Mouse (Mus musculus) lung, embryonic 14.5 days (tissue): ENCODE data around the gene Ibsp. TPM values are rescaled to one million over a fixed set of nuclear protein-coding genes. Genes with fewer than 3 reads are reported as not detected.

ENCODE experiments used
- ATAC-seq: fragments of 200-750 bp; cut with Nextera tagmentation; 2 replicates; pipeline ENCODE4 v1.8.0; 2017; ENCODE audit warnings: mild to moderate bottlenecking, moderate TSS enrichment, moderate library complexity; ENCODE audit not compliant: insufficient read depth
- DNase-seq: peaks from one replicate; pipeline ENCODE4 v3.0.0-alpha.2; 2015
- H3K27ac ChIP-seq: fragments of 300-500 bp; sonication (generic); 2 replicates; pipeline ENCODE4 v1.5.1; 2014; ENCODE audit warnings: low read depth, mild to moderate bottlenecking, moderate library complexity
- H3K27me3 ChIP-seq: fragments of 300-500 bp; sonication (generic); 2 replicates; pipeline ENCODE4 v1.6.1; 2014; ENCODE audit warnings: low read length, control low read depth; ENCODE audit not compliant: insufficient read depth
- H3K36me3 ChIP-seq: fragments of 300-500 bp; sonication (generic); 2 replicates; pipeline ENCODE4 v1.6.1; 2014; ENCODE audit warnings: control low read depth; ENCODE audit not compliant: insufficient read depth
- H3K4me1 ChIP-seq: fragments of 300-500 bp; sonication (generic); 2 replicates; pipeline ENCODE4 v1.6.1; 2014; ENCODE audit warnings: antibody characterized with exemption, control low read depth; ENCODE audit not compliant: insufficient read depth
- H3K4me2 ChIP-seq: fragments of 300-500 bp; sonication (generic); 2 replicates; pipeline ENCODE4 v1.6.1; 2014; ENCODE audit warnings: mild to moderate bottlenecking
- H3K4me3 ChIP-seq: fragments of 300-500 bp; sonication (generic); 2 replicates; pipeline ENCODE4 v1.5.1; 2014; ENCODE audit warnings: low read depth, low read length
- H3K9ac ChIP-seq: fragments of 300-500 bp; sonication (generic); 2 replicates; pipeline ENCODE4 v1.6.1; 2014
- H3K9me3 ChIP-seq: fragments of 300-500 bp; sonication (generic); 2 replicates; pipeline ENCODE4 v1.6.1; 2016; ENCODE audit warnings: low read depth, low read length, control low read depth
- CTCF ChIP-seq: IDR thresholded peaks from 2 replicates; pipeline ENCODE4 v1.5.1; 2016; ENCODE audit warnings: antibody characterized with exemption, low read depth
- WGBS: fragments of 180-500 bp; shearing (Covaris S2); extraction: QIAGEN DNeasy Blood & Tissue Kit; methylation state at CpG from one replicate; pipeline ENCODE4 v1.1.7; 2014; 5-methylcytosine and 5-hydroxymethylcytosine counted together
- polyA plus RNA-seq: library from polyadenylated mRNA; unstranded; fragments of >200 nt; fragmentation: Nextera tagmentation; extraction: Ambion mirVana; gene quantifications from 2 replicates; pipeline ENCODE4 v1.2.1, GENCODE M21; 2014

The Ibsp gene
- polyA plus RNA-seq, 1 experiment from 2014 or later, result 3.0 TPM

DNA sequence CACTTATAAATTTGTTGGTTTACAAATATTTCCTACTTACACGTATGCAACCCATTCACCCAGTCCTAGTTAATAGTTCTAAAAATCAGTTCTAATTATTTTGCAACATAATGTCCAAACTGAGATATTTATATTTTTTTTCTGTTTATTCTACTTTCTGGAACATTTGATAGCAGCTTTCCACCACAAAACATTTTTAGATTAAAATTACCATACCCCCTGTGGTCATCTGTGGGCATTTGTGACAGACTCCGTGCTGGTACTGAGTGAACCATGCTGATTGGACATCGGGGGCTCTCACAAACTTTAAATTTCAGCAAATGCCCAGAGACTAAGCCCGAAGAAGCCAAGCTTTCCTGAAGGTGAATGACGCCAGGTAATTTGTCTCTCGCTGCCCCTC, 26.1 kb downstream of the Ibsp start, which contains the start of gene Mepe:
Gene Mepe (plus strand): TSS at position 301 of the 400 bp plus-strand sequence.
- Histone ChIP-seq H3K27ac (no peak within 1 kb of the TSS), H3K4me3 (no peak within 1 kb of the TSS), H3K36me3 (no peaks in the 10 kb centered on the region), H3K9me3 (no peaks in the 10 kb centered on the region), H3K4me1 (no peaks in the 10 kb centered on the region), H3K9ac (no peak within 1 kb of the TSS), H3K27me3 (no peaks in the 10 kb centered on the region), H3K4me2 (no peak within 1 kb of the TSS)
- DNase-seq (no peak), ATAC-seq (no peak)
- WGBS, result 85% methylated on average over 6 of the region's 6 CpGs
- no peak for TF ChIP-seq CTCF

DNA sequence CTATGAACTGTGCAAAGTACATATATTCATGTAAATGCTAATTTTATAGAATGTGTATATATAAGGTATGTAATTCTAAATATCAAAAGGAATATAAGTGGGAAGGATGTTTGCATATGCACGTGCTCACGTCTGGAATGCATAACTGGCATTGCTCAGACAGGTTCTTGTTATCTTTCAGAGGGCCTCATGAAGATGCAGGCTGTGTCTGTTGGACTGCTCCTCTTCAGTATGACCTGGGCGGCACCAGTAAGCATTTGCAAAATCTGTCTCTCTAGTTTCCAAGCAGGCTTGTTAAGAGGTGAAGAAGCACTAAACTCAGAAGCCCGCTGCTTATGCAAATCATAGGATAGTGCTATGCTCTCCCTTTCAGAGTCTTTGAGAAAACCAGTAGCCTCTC, 27.9 kb downstream of the Ibsp start:
- H3K36me3 ChIP-seq, result no peaks in the 10 kb centered on the region
- 50% methylated on average over 4 of the region's 4 CpGs for WGBS
- ATAC-seq (no peak), DNase-seq (no peak)
- no peaks in the 10 kb centered on the region for H3K4me1 ChIP-seq
- no peak for TF ChIP-seq CTCF
- no peak overlapping the region for H3K9ac ChIP-seq
- no peak overlapping the region for H3K4me2 ChIP-seq
- H3K27ac ChIP-seq, result no peak overlapping the region
- H3K9me3 ChIP-seq, result no peaks in the 10 kb centered on the region
- H3K4me3 ChIP-seq, result no peak overlapping the region
- H3K27me3 ChIP-seq, result no peaks in the 10 kb centered on the region

DNA sequence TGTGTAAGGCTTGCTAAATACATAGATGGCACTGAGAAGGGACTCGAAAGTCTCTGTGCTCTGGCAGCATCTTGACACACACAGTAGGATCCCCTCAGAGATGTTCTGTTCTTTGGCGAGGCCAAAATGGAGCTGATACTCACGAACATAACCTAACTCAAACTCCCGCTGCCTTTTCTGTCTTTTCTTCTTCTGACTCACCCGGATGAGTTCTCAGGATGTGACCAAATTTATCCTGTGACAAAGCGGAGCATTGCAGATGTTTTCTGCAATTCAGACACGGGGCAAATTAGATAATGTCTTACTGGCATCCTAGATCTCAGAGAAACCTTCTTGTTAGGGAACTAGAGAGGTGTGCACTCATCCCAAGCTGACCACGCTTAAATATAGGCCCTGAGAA, 28.4 kb downstream of the Ibsp start:
- no peaks in the 10 kb centered on the region for H3K4me1 ChIP-seq
- no peaks in the 10 kb centered on the region for H3K9me3 ChIP-seq
- no peak overlapping the region for H3K4me2 ChIP-seq
- no peak overlapping the region for H3K27ac ChIP-seq
- H3K4me3 ChIP-seq, result no peak overlapping the region
- H3K27me3 ChIP-seq, result no peaks in the 10 kb centered on the region
- ATAC-seq (no peak), DNase-seq (no peak)
- no peak overlapping the region for H3K9ac ChIP-seq
- WGBS, result 74% methylated on average over 8 of the region's 8 CpGs
- no peak for TF ChIP-seq CTCF
- H3K36me3 ChIP-seq, result no peaks in the 10 kb centered on the region

DNA sequence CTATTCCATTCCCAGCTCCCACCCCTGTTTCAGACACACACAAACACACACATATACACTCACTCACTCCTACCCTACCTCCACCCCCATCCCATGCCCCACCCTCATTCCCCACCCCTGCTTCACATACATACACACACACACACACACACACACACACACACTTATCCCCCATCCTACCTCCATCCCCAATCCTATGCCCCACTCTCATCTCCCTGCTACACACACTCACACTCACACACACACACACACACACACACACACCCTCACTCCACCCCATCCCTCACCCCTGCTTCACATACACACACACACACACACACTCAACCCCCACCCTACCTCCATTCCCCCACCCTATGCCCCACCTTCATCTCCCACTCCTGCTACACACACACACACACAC, 28.9 kb downstream of the Ibsp start:
- Histone ChIP-seq H3K27me3 (no peaks in the 10 kb centered on the region), H3K4me2 (no peak overlapping the region), H3K4me1 (no peaks in the 10 kb centered on the region), H3K9me3 (no peaks in the 10 kb centered on the region), H3K4me3 (no peak overlapping the region), H3K36me3 (no peaks in the 10 kb centered on the region), H3K27ac (no peak overlapping the region), H3K9ac (no peak overlapping the region)
- DNase-seq, result no peak
- ATAC-seq, result 0 out of 2 replicates have a peak, but pooled peaks have one; percentile 35
- no peak for TF ChIP-seq CTCF

DNA sequence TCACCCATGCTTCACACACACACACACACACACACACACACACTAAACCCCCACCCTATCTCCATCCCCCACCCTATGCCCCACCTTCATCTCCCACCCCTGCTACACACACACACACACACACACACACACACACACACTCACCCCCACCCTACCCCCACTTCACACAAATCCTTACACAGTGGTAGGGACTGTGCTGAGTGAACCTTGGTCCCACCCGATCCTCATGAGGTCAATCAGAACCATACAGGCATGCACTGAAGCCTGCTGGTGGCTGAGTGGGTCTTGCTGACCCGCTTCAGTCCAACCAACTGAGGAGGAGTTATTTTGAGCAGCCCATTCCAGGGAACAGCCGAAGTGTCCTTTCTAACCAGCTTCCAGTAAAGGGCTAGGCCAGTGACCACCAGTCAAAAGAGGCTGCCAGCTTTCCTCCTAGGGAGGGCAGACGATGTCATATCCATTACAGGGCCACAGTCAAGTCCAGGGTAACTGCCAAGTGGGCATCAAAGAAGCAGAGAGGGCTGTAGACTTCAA, 29.4 kb downstream of the Ibsp start:
- peak; percentile 38; the same call in 1 of the 2 replicates for ATAC-seq
- DNase-seq, result no peak
- no peaks in the 10 kb centered on the region for H3K27me3 ChIP-seq
- no peak for TF ChIP-seq CTCF
- no peaks in the 10 kb centered on the region for H3K4me1 ChIP-seq
- H3K9me3 ChIP-seq, result no peaks in the 10 kb centered on the region
- no peak overlapping the region for H3K27ac ChIP-seq
- 78% methylated on average over 4 of the region's 4 CpGs for whole genome bisulfite sequencing
- no peak overlapping the region for H3K9ac ChIP-seq
- no peaks in the 10 kb centered on the region for H3K36me3 ChIP-seq
- no peak overlapping the region for H3K4me2 ChIP-seq
- no peak overlapping the region for H3K4me3 ChIP-seq

DNA sequence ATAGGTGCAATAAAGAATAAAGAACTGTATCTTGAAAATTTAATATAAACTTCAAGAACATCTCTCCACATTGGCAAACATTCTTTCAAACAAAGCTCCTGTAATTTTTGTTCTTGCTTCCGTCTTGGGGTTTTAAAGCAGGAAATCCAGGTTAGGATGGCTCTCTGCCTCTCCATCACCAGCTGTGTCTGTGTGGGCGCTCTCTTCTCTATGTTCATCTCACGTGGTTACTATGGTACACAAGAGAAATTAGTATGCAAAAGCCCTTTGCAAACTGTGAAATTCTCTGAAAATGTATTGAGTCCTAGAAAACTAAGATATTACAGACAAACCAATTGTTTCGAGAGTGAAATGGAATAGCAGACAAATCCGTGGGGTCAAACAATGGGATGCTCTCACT, 30.4 kb downstream of the Ibsp start:
- 71% methylated on average over 5 of the region's 5 CpGs for WGBS
- no peak for TF ChIP-seq CTCF
- DNase-seq (no peak), ATAC-seq (no peak)
- Histone ChIP-seq H3K9me3 (no peaks in the 10 kb centered on the region), H3K4me1 (no peaks in the 10 kb centered on the region), H3K27me3 (no peaks in the 10 kb centered on the region), H3K4me2 (no peak overlapping the region), H3K9ac (no peak overlapping the region), H3K27ac (no peak overlapping the region), H3K36me3 (no peaks in the 10 kb centered on the region), H3K4me3 (no peak overlapping the region)

DNA sequence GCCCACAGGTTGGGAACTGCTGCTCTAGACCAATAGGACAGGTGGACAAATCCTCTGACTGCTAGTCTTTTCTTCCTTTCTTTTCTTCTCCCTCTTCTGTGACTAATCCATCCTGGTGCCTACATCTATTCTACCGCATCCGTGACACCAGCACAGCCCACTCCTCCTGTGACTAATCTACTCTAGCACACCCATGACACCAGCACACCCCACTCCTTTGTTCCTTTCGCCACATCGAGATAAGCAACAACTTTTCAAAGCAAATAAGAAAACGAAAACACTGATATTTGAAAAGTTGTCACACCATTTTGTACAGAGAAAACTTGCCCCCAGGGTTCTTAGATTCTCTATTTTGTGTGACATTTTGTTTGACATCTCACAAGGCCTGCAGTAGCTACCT, 31.1 kb downstream of the Ibsp start:
- Histone ChIP-seq H3K4me3 (no peak overlapping the region), H3K9ac (no peak overlapping the region), H3K36me3 (no peaks in the 10 kb centered on the region), H3K27me3 (no peaks in the 10 kb centered on the region), H3K4me1 (no peaks in the 10 kb centered on the region), H3K4me2 (no peak overlapping the region), H3K27ac (no peak overlapping the region), H3K9me3 (no peaks in the 10 kb centered on the region)
- no peak for ATAC-seq
- no peak for DNase-seq
- 67% methylated on average over 5 of the region's 5 CpGs for WGBS
- TF ChIP-seq CTCF, result no peak

DNA sequence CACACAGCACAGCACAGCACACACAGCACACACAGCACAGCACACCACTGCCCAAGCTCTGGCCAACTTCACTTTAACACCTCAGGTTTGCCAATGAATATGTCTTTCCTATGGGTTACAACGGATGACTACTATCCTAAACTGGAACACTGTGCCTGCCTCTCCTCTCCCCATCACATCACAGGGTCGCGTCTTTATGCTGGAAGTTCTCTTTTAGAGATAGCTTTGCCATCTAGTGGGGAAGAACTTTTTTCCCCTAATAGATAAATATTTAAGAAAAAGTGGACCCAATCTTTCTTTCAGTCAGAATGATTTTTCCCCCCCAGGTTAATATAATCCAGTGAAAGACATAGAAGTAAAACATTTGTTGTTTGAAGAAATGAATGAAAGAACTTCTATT, 33.3 kb downstream of the Ibsp start:
- no peak overlapping the region for H3K4me3 ChIP-seq
- no peak overlapping the region for H3K9ac ChIP-seq
- no peak for TF ChIP-seq CTCF
- no peak overlapping the region for H3K4me2 ChIP-seq
- no peaks in the 10 kb centered on the region for H3K36me3 ChIP-seq
- H3K27ac ChIP-seq, result no peak overlapping the region
- ATAC-seq (no peak), DNase-seq (peak; percentile 37)
- WGBS, result 33% methylated on average over 3 of the region's 3 CpGs
- no peaks in the 10 kb centered on the region for H3K27me3 ChIP-seq
- H3K9me3 ChIP-seq, result no peaks in the 10 kb centered on the region
- no peaks in the 10 kb centered on the region for H3K4me1 ChIP-seq
